Mouse (Mus musculus): ENCODE results near the gene Hsf4. TPM values are rescaled to one million over a fixed set of nuclear protein-coding genes. Genes with fewer than 3 reads are reported as not detected.

Hsf4 gene
- total RNA-seq (2014; rRNA removed; ENCODE audit: low replicate concordance) (2.1 TPM in 1 of 2 replicates, not detected in the other), polyA plus RNA-seq (2015; fragmentation: Nextera tagmentation; extraction: Ambion mirVana) (0.34 and 0.43 TPM in 2 replicates)

- no peak within 1 kb of the TSS for H3K27ac ChIP-seq (ENCODE audit: low read depth)
- DNase-seq (ENCODE audit: low spot score) (no peak), ATAC-seq (ENCODE audit: insufficient read depth, low read depth) (peak; percentile 68)
- peak within 1 kb of the TSS; percentile 95 for H3K4me2 ChIP-seq (ENCODE audit: low read depth, low read length)
- H3K36me3 ChIP-seq (replicated peaks; ENCODE audit: control insufficient read depth, insufficient read depth, low read length): 0 out of 2 replicates have a peak, but pooled peaks cover 4% of the 10 kb centered on the region
- H3K9ac ChIP-seq (replicated peaks; ENCODE audit: low read depth, low read length): peak within 1 kb of the TSS; percentile 47
- H3K9me3 ChIP-seq (replicated peaks; ENCODE audit: control insufficient read depth, low read length): no peaks in the 10 kb centered on the region
- WGBS: under 1% methylated on average over 42 of the region's 42 CpGs
- peak within 1 kb of the TSS; percentile 56 for H3K4me3 ChIP-seq (ENCODE audit: low read depth, low read length)
- TF ChIP-seq CTCF (IDR thresholded peaks at IDR 0.05; ENCODE audit: low read depth): no peak
- TF ChIP-seq EP300 (IDR thresholded peaks at IDR 0.05; ENCODE audit: low read depth): no peak
- H3K27me3 ChIP-seq (ENCODE audit: control insufficient read depth, insufficient read depth, low read length): peaks cover 58% of the 10 kb centered on the region
- peaks cover 20% of the 10 kb centered on the region for H3K4me1 ChIP-seq (ENCODE audit: control insufficient read depth, insufficient read depth)
These were observed at the start of gene Hsf4 for GRCm38 (mm10) chr8:105269461-105269947. Gene Hsf4 (plus strand): TSS chr8:105269801.

DNA sequence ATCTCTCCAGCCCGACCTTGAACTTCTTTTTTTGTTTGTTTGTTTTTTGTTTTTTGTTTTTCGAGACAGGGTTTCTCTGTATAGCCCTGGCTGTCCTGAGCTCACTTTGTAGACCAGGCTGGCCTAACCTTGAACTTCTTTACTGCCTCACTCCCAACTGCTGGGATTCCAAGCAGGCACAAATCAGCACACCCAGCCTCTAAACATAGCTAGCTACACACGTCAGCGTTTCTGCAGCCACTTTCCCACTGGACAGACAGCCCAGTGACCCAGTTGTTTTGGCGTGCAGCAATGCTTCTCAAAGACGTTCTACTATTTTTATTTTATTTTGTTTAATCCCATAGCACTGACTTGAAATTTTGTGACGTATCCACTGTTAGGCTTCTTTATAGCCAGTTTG lies 45.8 kb upstream of the Hsf4 start:
- TF ChIP-seq EP300 (IDR thresholded peaks at IDR 0.05; ENCODE audit: low read depth) (no peak), CTCF (IDR thresholded peaks at IDR 0.05; ENCODE audit: low read depth) (no peak)
- H3K9ac ChIP-seq (replicated peaks; ENCODE audit: low read depth, low read length): no peak overlapping the region
- WGBS: 55% methylated on average over 7 of the region's 7 CpGs
- H3K27ac ChIP-seq (ENCODE audit: low read depth): peak overlapping the region; percentile 92
- 0 out of 2 replicates have a peak overlapping the region, but pooled peaks have one; percentile 99 for H3K4me3 ChIP-seq (ENCODE audit: low read depth, low read length)
- no peaks in the 10 kb centered on the region for H3K36me3 ChIP-seq (replicated peaks; ENCODE audit: control insufficient read depth, insufficient read depth, low read length)
- no peak for ATAC-seq (ENCODE audit: insufficient read depth, low read depth)
- H3K4me1 ChIP-seq (ENCODE audit: control insufficient read depth, insufficient read depth): peaks cover 17% of the 10 kb centered on the region
- no peaks in the 10 kb centered on the region for H3K9me3 ChIP-seq (replicated peaks; ENCODE audit: control insufficient read depth, low read length)
- 0 out of 2 replicates have a peak overlapping the region, but pooled peaks have one; percentile 96 for H3K4me2 ChIP-seq (ENCODE audit: low read depth, low read length)
- H3K27me3 ChIP-seq (ENCODE audit: control insufficient read depth, insufficient read depth, low read length): no peaks in the 10 kb centered on the region
- no peak for DNase-seq (ENCODE audit: low spot score)

GRCm38 (mm10) chr8:105224413-105225271 lies 45.0 kb upstream of the Hsf4 start, which contains the start of gene D230025D16Rik:
Gene D230025D16Rik (plus strand): TSS chr8:105225145.
- Histone ChIP-seq H3K4me3 (ENCODE audit: low read depth, low read length) (peak within 1 kb of the TSS; percentile 99), H3K4me2 (ENCODE audit: low read depth, low read length) (peak within 1 kb of the TSS; percentile 96), H3K27me3 (ENCODE audit: control insufficient read depth, insufficient read depth, low read length) (no peaks in the 10 kb centered on the region), H3K9me3 (replicated peaks; ENCODE audit: control insufficient read depth, low read length) (no peaks in the 10 kb centered on the region), H3K9ac (replicated peaks; ENCODE audit: low read depth, low read length) (peak within 1 kb of the TSS; percentile 94), H3K27ac (ENCODE audit: low read depth) (peak within 1 kb of the TSS; percentile 92), H3K36me3 (replicated peaks; ENCODE audit: control insufficient read depth, insufficient read depth, low read length) (no peaks in the 10 kb centered on the region), H3K4me1 (ENCODE audit: control insufficient read depth, insufficient read depth) (peaks cover 17% of the 10 kb centered on the region)
- 1% methylated on average over 34 of the region's 34 CpGs for WGBS
- ATAC-seq (ENCODE audit: insufficient read depth, low read depth): peak; percentile 95
- peak; percentile 94 for DNase-seq (ENCODE audit: low spot score)
- TF ChIP-seq EP300 (IDR thresholded peaks at IDR 0.05; ENCODE audit: low read depth) (no peak), CTCF (IDR thresholded peaks at IDR 0.05; ENCODE audit: low read depth) (no peak)

DNA sequence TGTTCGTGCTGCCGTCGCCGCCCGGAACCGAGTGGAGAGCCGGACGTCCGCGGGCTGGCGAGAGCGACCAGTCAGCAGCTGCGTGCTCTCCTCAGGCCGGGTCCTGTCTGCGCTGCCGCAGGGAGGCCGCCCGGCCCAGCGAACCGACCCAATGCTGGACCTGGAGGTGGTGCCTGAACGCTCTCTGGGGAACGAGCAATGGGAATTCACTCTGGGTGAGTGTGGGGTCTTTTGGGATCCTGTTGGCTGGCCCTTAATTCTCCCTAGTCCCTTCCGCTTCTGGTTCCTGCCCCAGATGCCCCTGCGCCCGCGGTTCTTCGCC lies 44.4 kb upstream of the Hsf4 start:
- H3K4me3 ChIP-seq (ENCODE audit: low read depth, low read length): peak overlapping the region; percentile 99
- ATAC-seq (ENCODE audit: insufficient read depth, low read depth): no peak
- H3K9me3 ChIP-seq (replicated peaks; ENCODE audit: control insufficient read depth, low read length): no peaks in the 10 kb centered on the region
- peaks cover 17% of the 10 kb centered on the region for H3K4me1 ChIP-seq (ENCODE audit: control insufficient read depth, insufficient read depth)
- peak overlapping the region; percentile 94 for H3K9ac ChIP-seq (replicated peaks; ENCODE audit: low read depth, low read length)
- peak overlapping the region; percentile 96 for H3K4me2 ChIP-seq (ENCODE audit: low read depth, low read length)
- H3K27me3 ChIP-seq (ENCODE audit: control insufficient read depth, insufficient read depth, low read length): no peaks in the 10 kb centered on the region
- DNase-seq (ENCODE audit: low spot score): no peak
- no peaks in the 10 kb centered on the region for H3K36me3 ChIP-seq (replicated peaks; ENCODE audit: control insufficient read depth, insufficient read depth, low read length)
- 0% methylated on average over 27 of the region's 27 CpGs for WGBS
- H3K27ac ChIP-seq (ENCODE audit: low read depth): peak overlapping the region; percentile 92
- TF ChIP-seq EP300 (IDR thresholded peaks at IDR 0.05; ENCODE audit: low read depth) (no peak), CTCF (IDR thresholded peaks at IDR 0.05; ENCODE audit: low read depth) (no peak)

DNA sequence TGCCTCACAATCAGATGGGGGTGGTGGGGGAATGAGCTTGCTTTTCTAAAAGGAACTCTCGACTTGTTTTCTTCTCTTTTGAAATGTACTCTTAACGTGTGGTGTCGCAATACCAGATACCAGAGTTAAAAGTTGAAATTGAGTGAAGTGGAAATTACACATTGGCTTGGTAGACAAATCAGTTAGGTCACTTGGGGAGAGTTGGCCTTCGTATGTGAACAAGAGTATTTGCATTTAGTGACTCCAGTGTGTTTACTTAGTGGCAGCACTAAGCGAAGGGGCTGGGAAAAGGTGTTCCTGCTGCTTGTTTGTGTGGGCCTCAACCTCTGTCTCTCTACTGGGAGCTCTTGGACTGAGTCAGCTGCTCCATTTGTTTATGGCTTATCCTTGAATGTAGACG lies 43.7 kb upstream of the Hsf4 start:
- peak overlapping the region; percentile 92 for H3K27ac ChIP-seq (ENCODE audit: low read depth)
- DNase-seq (ENCODE audit: low spot score) (no peak), ATAC-seq (ENCODE audit: insufficient read depth, low read depth) (no peak)
- H3K36me3 ChIP-seq (replicated peaks; ENCODE audit: control insufficient read depth, insufficient read depth, low read length): no peaks in the 10 kb centered on the region
- peaks cover 17% of the 10 kb centered on the region for H3K4me1 ChIP-seq (ENCODE audit: control insufficient read depth, insufficient read depth)
- H3K9me3 ChIP-seq (replicated peaks; ENCODE audit: control insufficient read depth, low read length): no peaks in the 10 kb centered on the region
- peak overlapping the region; percentile 99 for H3K4me3 ChIP-seq (ENCODE audit: low read depth, low read length)
- H3K4me2 ChIP-seq (ENCODE audit: low read depth, low read length): peak overlapping the region; percentile 96
- 16% methylated on average over 6 of the region's 6 CpGs for WGBS
- H3K27me3 ChIP-seq (ENCODE audit: control insufficient read depth, insufficient read depth, low read length): no peaks in the 10 kb centered on the region
- H3K9ac ChIP-seq (replicated peaks; ENCODE audit: low read depth, low read length): peak overlapping the region; percentile 94
- no peak for TF ChIP-seq CTCF (IDR thresholded peaks at IDR 0.05; ENCODE audit: low read depth)
- no peak for TF ChIP-seq EP300 (IDR thresholded peaks at IDR 0.05; ENCODE audit: low read depth)

Data from heart, postnatal 0 days (tissue).